8 mouse cellular contexts compared by ENCODE assay signal in genomic region chr13:24830756-24831352, GRCm38 (mm10). TPM values are rescaled to one million over a fixed set of nuclear protein-coding genes. Genes with fewer than 3 reads are reported as not detected.
DNase-seq lines count a peak whose midpoint lies in the region; ATAC-seq and TF ChIP-seq lines count a peak whose summit lies in the region.

No protein-coding gene starts in this region.

- H3K4me1 ChIP-seq in lung, embryonic 14.5 days (ENCODE audit: insufficient read depth) = peaks cover 12% of the 10 kb centered on the region
- H3K4me1 ChIP-seq in cortical plate, adult 2 months (ENCODE audit: control insufficient read depth, insufficient read depth, low read length) = no peaks in the 10 kb centered on the region; the same call in 1 of the 2 replicates
- H3K4me1 ChIP-seq in hindbrain, embryonic 11.5 days (replicated peaks; ENCODE audit: control insufficient read depth, insufficient read depth, low read length) = no peaks in the 10 kb centered on the region

- H3K9ac ChIP-seq in lung, embryonic 14.5 days = peak overlapping the region; percentile 95
- peak overlapping the region; percentile 48 for H3K9ac ChIP-seq in hindbrain, embryonic 11.5 days (ENCODE audit: low read depth, low read length)

- peaks cover 71% of the 10 kb centered on the region for H3K79me2 ChIP-seq in macrophage (ENCODE audit: inconsistent target)

- H3K36me3 ChIP-seq in lung, embryonic 14.5 days (ENCODE audit: insufficient read depth) = 0 out of 2 replicates have a peak, but pooled peaks cover 5% of the 10 kb centered on the region
- no peaks in the 10 kb centered on the region for H3K36me3 ChIP-seq in hindbrain, embryonic 11.5 days (ENCODE audit: control insufficient read depth, insufficient read depth, low read length)
- no peaks in the 10 kb centered on the region for H3K36me3 ChIP-seq in macrophage (ENCODE audit: inconsistent target)

- peak overlapping the region; percentile 82 for H3K4me2 ChIP-seq in lung, embryonic 14.5 days
- H3K4me2 ChIP-seq in hindbrain, embryonic 11.5 days (replicated peaks; ENCODE audit: low read depth, low read length) = peak overlapping the region; percentile 82

- no peaks in the 10 kb centered on the region for H3K9me3 ChIP-seq in lung, embryonic 14.5 days (ENCODE audit: low read depth, low read length)
- no peaks in the 10 kb centered on the region for H3K9me3 ChIP-seq in hindbrain, embryonic 11.5 days (ENCODE audit: control insufficient read depth, low read length)

- peak; percentile 37 for DNase-seq in lung, embryonic 14.5 days
- no peak for DNase-seq in lung, postnatal 14 days
- DNase-seq in hindbrain, embryonic 11.5 days (ENCODE audit: low spot score) = no peak
- peak; percentile 17 for DNase-seq in thymus, postnatal 14 days
- no peak for DNase-seq in spleen, postnatal 4 days (ENCODE audit: low spot score in 2 of 2)
- DNase-seq in Muller cell, postnatal 12 days (ENCODE audit: inconsistent ontology term) = no peak

- no peak for ATAC-seq in lung, embryonic 14.5 days (ENCODE audit: insufficient read depth)
- ATAC-seq in hindbrain, embryonic 11.5 days (ENCODE audit: low FRiP score) = no peak

- no peak for TF ChIP-seq CTCF in lung, embryonic 14.5 days (IDR thresholded peaks at IDR 0.05; ENCODE audit: low read depth)
- no peak for TF ChIP-seq CTCF in cortical plate, adult 2 months (IDR thresholded peaks at IDR 0.05; ENCODE audit: extremely low read depth, insufficient read depth, low read length)

- H3K4me3 ChIP-seq in lung, embryonic 14.5 days (ENCODE audit: low read depth, low read length) = peak overlapping the region; percentile 94
- H3K4me3 ChIP-seq in cortical plate, adult 2 months (ENCODE audit: insufficient read depth, low read length) = peak overlapping the region; percentile 77
- peak overlapping the region; percentile 58 for H3K4me3 ChIP-seq in hindbrain, embryonic 11.5 days (ENCODE audit: low read depth, low read length)
- peak overlapping the region; percentile 83 for H3K4me3 ChIP-seq in macrophage (ENCODE audit: inconsistent target)

- H3K27ac ChIP-seq in lung, embryonic 14.5 days (ENCODE audit: low read depth) = peak overlapping the region; percentile 66
- 0 out of 2 replicates have a peak overlapping the region, but pooled peaks have one; percentile 5 for H3K27ac ChIP-seq in cortical plate, adult 2 months (ENCODE audit: insufficient read depth, low read length)
- peak overlapping the region; percentile 92; the same call in 1 of the 2 replicates for H3K27ac ChIP-seq in hindbrain, embryonic 11.5 days (ENCODE audit: low read depth, low read length)
- H3K27ac ChIP-seq in macrophage = peak overlapping the region; percentile 79

- H3K27me3 ChIP-seq in lung, embryonic 14.5 days (ENCODE audit: insufficient read depth, low read length) = no peaks in the 10 kb centered on the region
- H3K27me3 ChIP-seq in hindbrain, embryonic 11.5 days (ENCODE audit: control insufficient read depth, insufficient read depth, low read length) = no peaks in the 10 kb centered on the region

- 3% methylated on average over 20 of the region's 20 CpGs for WGBS in lung, embryonic 14.5 days
- 7% methylated on average over 20 of the region's 20 CpGs for WGBS in hindbrain, embryonic 11.5 days
- WGBS in macrophage (ENCODE audit: missing documents) = 2% methylated on average over 20 of the region's 20 CpGs

- TF ChIP-seq POLR2A in cortical plate, adult 2 months (IDR thresholded peaks at IDR 0.05; ENCODE audit: extremely low read depth, insufficient read depth, low read length) = no peak

RNA-seq across cellular contexts. Expression of gene Acot13, which starts 0.5 kb away (rescaled TPM):
- polyA plus RNA-seq in lung, embryonic 14.5 days (2014; fragmentation: Nextera tagmentation; extraction: Ambion mirVana) = 61.1 and 62.3 TPM in 2 replicates
- polyA plus RNA-seq in cortical plate, adult 2 months (2012; rRNA removed) = 153 and 169 TPM in 2 replicates
- 51.3 and 58.6 TPM in 2 replicates for polyA plus RNA-seq in hindbrain, embryonic 11.5 days (2014; fragmentation: Nextera tagmentation; extraction: Ambion mirVana)
- 10 to 100 TPM in 2 of 26 experiments, 1 to 10 TPM in 15, not detected in 9; 1.6 to 14.0 (median 2.5) TPM for total RNA-seq in macrophage (2018; cell fraction: chromatin; rRNA removed)
- total RNA-seq in macrophage (2018; cell fraction: cytosol; rRNA removed) = 10 to 100 TPM; 41.6 to 97.9 (median 63.3) TPM
- total RNA-seq in macrophage (2018; cell fraction: nucleus; rRNA removed) = 10 to 100 TPM in 16 of 26 experiments, 1 to 10 TPM in 10; 2.5 to 23.4 (median 12.0) TPM
- polyA plus RNA-seq in macrophage (2018) = 55.9 to 94.5 TPM (median 88.0 TPM) in 3 replicates

RNA-seq across cellular contexts. Expression of gene Tdp2, which starts 0.6 kb away (rescaled TPM):
- polyA plus RNA-seq in lung, embryonic 14.5 days (2014; fragmentation: Nextera tagmentation; extraction: Ambion mirVana) = 61.5 and 66.3 TPM in 2 replicates
- 25.2 and 28.8 TPM in 2 replicates for polyA plus RNA-seq in cortical plate, adult 2 months (2012; rRNA removed)
- 78.9 and 79.4 TPM in 2 replicates for polyA plus RNA-seq in hindbrain, embryonic 11.5 days (2014; fragmentation: Nextera tagmentation; extraction: Ambion mirVana)
- total RNA-seq in macrophage (2018; cell fraction: chromatin; rRNA removed) = 10 to 100 TPM in 23 of 26 experiments, 1 to 10 TPM in 3; 6.8 to 64.5 (median 26.5) TPM
- total RNA-seq in macrophage (2018; cell fraction: cytosol; rRNA removed) = 10 to 100 TPM in 16 of 26 experiments, 1 to 10 TPM in 10; 3.7 to 15.0 (median 11.3) TPM
- 10 to 100 TPM in 25 of 26 experiments, 1 to 10 TPM in 1; 9.4 to 57.6 (median 19.4) TPM for total RNA-seq in macrophage (2018; cell fraction: nucleus; rRNA removed)
- 15.5 to 19.5 TPM (median 17.7 TPM) in 3 replicates for polyA plus RNA-seq in macrophage (2018)

RNA-seq across cellular contexts. Expression of gene D130043K22Rik, which starts 14.1 kb away (rescaled TPM):
- 0.12 and 0.14 TPM in 2 replicates for polyA plus RNA-seq in lung, embryonic 14.5 days (2014; fragmentation: Nextera tagmentation; extraction: Ambion mirVana)
- 16.4 and 16.8 TPM in 2 replicates for polyA plus RNA-seq in cortical plate, adult 2 months (2012; rRNA removed)
- polyA plus RNA-seq in hindbrain, embryonic 11.5 days (2014; fragmentation: Nextera tagmentation; extraction: Ambion mirVana) = 0.94 and 1.4 TPM in 2 replicates
- total RNA-seq in macrophage (2018; cell fraction: chromatin; rRNA removed) = under 1 TPM in 3 of 26 experiments, not detected in 23; 0.13 to 0.21 (median 0.19) TPM
- total RNA-seq in macrophage (2018; cell fraction: cytosol; rRNA removed) = under 1 TPM in 5 of 26 experiments, not detected in 21; 0.03 to 0.18 (median 0.04) TPM
- total RNA-seq in macrophage (2018; cell fraction: nucleus; rRNA removed) = under 1 TPM in 2 of 26 experiments, not detected in 24; 0.11 TPM
- polyA plus RNA-seq in macrophage (2018) = not detected in 3 replicates

RNA-seq across cellular contexts. Expression of gene BC005537, which starts 29.4 kb away (rescaled TPM):
- 26.9 and 32.5 TPM in 2 replicates for polyA plus RNA-seq in lung, embryonic 14.5 days (2014; fragmentation: Nextera tagmentation; extraction: Ambion mirVana)
- 115 and 122 TPM in 2 replicates for polyA plus RNA-seq in cortical plate, adult 2 months (2012; rRNA removed)
- polyA plus RNA-seq in hindbrain, embryonic 11.5 days (2014; fragmentation: Nextera tagmentation; extraction: Ambion mirVana) = 23.4 and 39.7 TPM in 2 replicates
- 100 to 1,000 TPM; 204 to 959 (median 558) TPM for total RNA-seq in macrophage (2018; cell fraction: chromatin; rRNA removed)
- total RNA-seq in macrophage (2018; cell fraction: cytosol; rRNA removed) = 100 to 1,000 TPM; 258 to 483 (median 379) TPM
- 1,000 to 10,000 TPM in 12 of 26 experiments, 100 to 1,000 TPM in 14; 438 to 1,569 (median 919) TPM for total RNA-seq in macrophage (2018; cell fraction: nucleus; rRNA removed)
- polyA plus RNA-seq in macrophage (2018) = 285 to 668 TPM (median 308 TPM) in 3 replicates

Comparison
In these comparisons a context has a peak if more than half of its experiments do, and no peak if none do; other contexts are left out.
1. DNase-seq: peak in lung, embryonic 14.5 days (single experiment) and thymus, postnatal 14 days (single experiment); none in lung, postnatal 14 days (single experiment), hindbrain, embryonic 11.5 days (single experiment), spleen, postnatal 4 days (0 of 2) and Muller cell, postnatal 12 days (single experiment).
2. H3K27ac ChIP-seq: peak in every context shown above with its lines; median percentile 92 in hindbrain, embryonic 11.5 days; 79 in macrophage; 66 in lung, embryonic 14.5 days; 5 in cortical plate, adult 2 months.
3. Peak in every context shown above with its lines, with median percentiles within 50 percentile points of each other: H3K4me3 ChIP-seq.